Mouse (Mus musculus) bone marrow, adult 2 months (tissue): ENCODE measurements around the gene Asphd2. TPM values are rescaled to one million over a fixed set of nuclear protein-coding genes. Genes with fewer than 3 reads are reported as not detected.

ENCODE experiments used
- H3K27ac ChIP-seq: fragments of 200-500 bp; 2 replicates; pipeline ENCODE4 v1.5.1; 2012; ENCODE audit warnings: low read depth, mild to moderate bottlenecking, control low read depth, inconsistent platforms, low read length; ENCODE audit not compliant: control insufficient read depth, poor library complexity, insufficient read depth
- H3K4me1 ChIP-seq: fragments of 200-500 bp; 2 replicates; pipeline ENCODE4 v1.6.1; 2011; ENCODE audit warnings: low read length; ENCODE audit not compliant: control insufficient read depth, insufficient read depth
- H3K4me3 ChIP-seq: fragments of 200-500 bp; replicated peaks from 2 replicates; pipeline ENCODE3; 2011; ENCODE audit warnings: mild to moderate bottlenecking, low read depth, low read length, control low read depth; ENCODE audit not compliant: control insufficient read depth
- CTCF ChIP-seq: fragments of 200-500 bp; IDR thresholded peaks from 2 replicates; pipeline ENCODE4 v1.5.1; 2011; ENCODE audit warnings: low read length, control low read depth; ENCODE audit not compliant: control insufficient read depth, insufficient read depth
- POLR2A ChIP-seq: fragments of 200-500 bp; IDR thresholded peaks from 2 replicates; pipeline ENCODE4 v1.6.1; 2011; ENCODE audit warnings: low read depth, mild to moderate bottlenecking, control low read depth, low read length, borderline replicate concordance; ENCODE audit not compliant: control insufficient read depth
- WGBS: fragments of 180-500 bp; shearing (Covaris S2); methylation state at CpG from one replicate; pipeline ENCODE4 v1.1.7; 2018; 5-methylcytosine and 5-hydroxymethylcytosine counted together
- polyA plus RNA-seq: library from polyadenylated mRNA; stranded (reverse); fragments of >200 nt; gene quantifications from 2 replicates; pipeline ENCODE4 v1.2.4, GENCODE M21; 2011; ENCODE audit warnings: low replicate concordance; ENCODE audit not compliant: missing spikeins, insufficient read depth, insufficient read length

Gene Asphd2
- 1.5 TPM in 1 of 2 replicates, not detected in the other for polyA plus RNA-seq

- no peak within 1 kb of the TSS for H3K4me3 ChIP-seq
- H3K4me1 ChIP-seq: no peaks in the 10 kb centered on the region; the same call in 1 of the 2 replicates
- TF ChIP-seq POLR2A (no peak), CTCF (no peak)
- no peak within 1 kb of the TSS for H3K27ac ChIP-seq
- 8% methylated on average over 63 of the region's 67 CpGs for WGBS
Observed at GRCm38 (mm10) chr5:112394779-112395443, at the start of gene Asphd2. Asphd2 (minus strand) TSS chr5:112394866.

GRCm38 (mm10) chr5:112438535-112438934 is 43.9 kb upstream of the Asphd2 start:
- Histone ChIP-seq H3K27ac (no peak overlapping the region), H3K4me1 (no peaks in the 10 kb centered on the region), H3K4me3 (no peak overlapping the region)
- TF ChIP-seq CTCF: no peak
- TF ChIP-seq POLR2A: no peak
- WGBS: 60% methylated on average over 10 of the region's 10 CpGs

- TF ChIP-seq POLR2A (no peak), CTCF (peak; percentile 78)
- H3K27ac ChIP-seq: no peak overlapping the region
- H3K4me1 ChIP-seq: no peaks in the 10 kb centered on the region
- no peak overlapping the region for H3K4me3 ChIP-seq
- under 1% methylated on average over 8 of the region's 8 CpGs for WGBS
Observed at GRCm38 (mm10) chr5:112433004-112433403, 38.3 kb upstream of the Asphd2 start.

- H3K27ac ChIP-seq: no peak overlapping the region
- H3K4me3 ChIP-seq: no peak overlapping the region
- 77% methylated on average over 5 of the region's 5 CpGs for WGBS
- no peaks in the 10 kb centered on the region for H3K4me1 ChIP-seq
- no peak for TF ChIP-seq CTCF
Observed at GRCm38 (mm10) chr5:112432033-112432432, 37.4 kb upstream of the Asphd2 start.

- WGBS: 9% methylated on average over 14 of the region's 14 CpGs
- TF ChIP-seq CTCF (no peak), POLR2A (no peak)
- Histone ChIP-seq H3K27ac (no peak overlapping the region), H3K4me1 (no peaks in the 10 kb centered on the region; the same call in 1 of the 2 replicates), H3K4me3 (no peak overlapping the region)
Observed at GRCm38 (mm10) chr5:112431120-112431775, 36.6 kb upstream of the Asphd2 start.

GRCm38 (mm10) chr5:112428944-112429343 is 34.3 kb upstream of the Asphd2 start:
- H3K4me1 ChIP-seq: no peaks in the 10 kb centered on the region; the same call in 1 of the 2 replicates
- 14% methylated on average over 19 of the region's 19 CpGs for WGBS
- H3K4me3 ChIP-seq: no peak overlapping the region
- no peak overlapping the region for H3K27ac ChIP-seq
- TF ChIP-seq CTCF (peak; percentile 56; the same call in 1 of the 2 replicates), POLR2A (no peak)

GRCm38 (mm10) chr5:112427283-112427682 is 32.6 kb upstream of the Asphd2 start:
- 50% methylated on average over 2 of the region's 2 CpGs for WGBS
- no peak overlapping the region for H3K4me3 ChIP-seq
- no peak for TF ChIP-seq POLR2A
- peak; percentile 75 for TF ChIP-seq CTCF

GRCm38 (mm10) chr5:112426635-112427034 is 32.0 kb upstream of the Asphd2 start:
- no peak for TF ChIP-seq CTCF
- no peak for TF ChIP-seq POLR2A
- WGBS: 38% methylated on average over 7 of the region's 7 CpGs
- Histone ChIP-seq H3K4me3 (no peak overlapping the region), H3K27ac (no peak overlapping the region), H3K4me1 (no peaks in the 10 kb centered on the region; the same call in 1 of the 2 replicates)

More at GRCm38 (mm10) chr5:112427283-112427682, 32.6 kb upstream of the Asphd2 start:
- Histone ChIP-seq H3K27ac (no peak overlapping the region), H3K4me1 (no peaks in the 10 kb centered on the region; the same call in 1 of the 2 replicates)

GRCm38 (mm10) chr5:112419535-112419934 is 24.9 kb upstream of the Asphd2 start:
- Histone ChIP-seq H3K4me3 (no peak overlapping the region), H3K27ac (no peak overlapping the region), H3K4me1 (no peaks in the 10 kb centered on the region)
- WGBS: 44% methylated on average over 12 of the region's 12 CpGs
- no peak for TF ChIP-seq POLR2A
- TF ChIP-seq CTCF: no peak
